Mouse (Mus musculus): ENCODE data around the gene Kmt2e. TPM values are rescaled to one million over a fixed set of nuclear protein-coding genes. Genes with fewer than 3 reads are reported as not detected.
A peak's percentile ranks its signal among the peaks of the same experiment; 100 is the strongest.

The Kmt2e gene
- polyA plus RNA-seq, 2 experiments = 8.0 to 24.7 TPM

GRCm38 (mm10) chr5:23473098-23473873 is 39.0 kb downstream of the Kmt2e start:
- Histone ChIP-seq H3K4me1 (replicated peaks; ENCODE audit: control insufficient read depth in 2 of 2, insufficient read depth in 2 of 2, low read length in 1 of 2) (no peaks in the 10 kb centered on the region), H3K27me3 (ENCODE audit: control insufficient read depth, insufficient read depth, low read length) (no peaks in the 10 kb centered on the region), H3K4me3 (ENCODE audit: insufficient read depth in 1 of 2, low read depth in 2 of 2, low read length in 2 of 2) (no peak overlapping the region), H3K27ac (no peak overlapping the region), H3K36me3 (replicated peaks; ENCODE audit: control insufficient read depth, insufficient read depth, low read depth) (peaks cover 48% of the 10 kb centered on the region), H3K9me3 (ENCODE audit: control insufficient read depth, low read length) (no peaks in the 10 kb centered on the region), H3K4me2 (ENCODE audit: low read depth) (no peak overlapping the region), H3K9ac (replicated peaks) (no peak overlapping the region)
- DNase-seq (ENCODE audit: low read depth in 3 of 3, low spot score in 3 of 3) (no peak), ATAC-seq (ENCODE audit: insufficient read depth) (no peak)
- TF ChIP-seq EP300 (IDR thresholded peaks at IDR 0.05; ENCODE audit: low read depth) (no peak), CTCF (IDR thresholded peaks at IDR 0.05; ENCODE audit: low read depth) (peak; percentile 63)
- 44% methylated on average over 6 of the region's 6 CpGs for WGBS (ENCODE audit: insufficient replicate concordance)

DNA sequence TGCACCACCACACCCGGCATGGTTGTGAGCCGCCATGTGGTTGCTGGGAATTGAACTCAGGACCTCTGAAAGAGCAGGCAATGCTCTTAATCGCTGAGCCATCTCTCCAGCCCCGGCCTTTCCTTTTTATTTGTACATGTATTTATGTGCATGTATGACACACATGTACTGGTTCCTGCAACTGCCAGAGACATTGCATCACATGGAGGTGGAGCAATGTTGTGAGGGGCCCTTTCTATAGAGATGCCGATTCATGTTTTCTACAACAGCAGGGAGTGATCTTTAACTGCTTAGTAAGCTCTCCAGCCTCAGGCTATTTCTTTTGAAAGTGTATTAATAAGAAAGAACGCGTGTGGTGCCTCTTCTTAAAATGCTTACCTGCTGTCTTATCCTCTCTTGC is 49.6 kb downstream of the Kmt2e start:
- DNase-seq (ENCODE audit: low read depth in 3 of 3, low spot score in 3 of 3) (no peak), ATAC-seq (ENCODE audit: insufficient read depth) (no peak)
- Histone ChIP-seq H3K4me1 (replicated peaks; ENCODE audit: control insufficient read depth in 2 of 2, insufficient read depth in 2 of 2, low read length in 1 of 2) (no peaks in the 10 kb centered on the region), H3K36me3 (replicated peaks; ENCODE audit: control insufficient read depth, insufficient read depth, low read depth) (peaks cover 72% of the 10 kb centered on the region), H3K27ac (no peak overlapping the region), H3K4me3 (ENCODE audit: insufficient read depth in 1 of 2, low read depth in 2 of 2, low read length in 2 of 2) (no peak overlapping the region), H3K27me3 (ENCODE audit: control insufficient read depth, insufficient read depth, low read length) (no peaks in the 10 kb centered on the region), H3K9me3 (ENCODE audit: control insufficient read depth, low read length) (no peaks in the 10 kb centered on the region), H3K9ac (replicated peaks) (no peak overlapping the region), H3K4me2 (ENCODE audit: low read depth) (no peak overlapping the region)
- TF ChIP-seq CTCF (IDR thresholded peaks at IDR 0.05; ENCODE audit: low read depth) = no peak
- no peak for TF ChIP-seq EP300 (IDR thresholded peaks at IDR 0.05; ENCODE audit: low read depth)
- 83% methylated on average over 7 of the region's 7 CpGs for WGBS (ENCODE audit: insufficient replicate concordance)

- ATAC-seq (ENCODE audit: insufficient read depth) = no peak
- no peak overlapping the region for H3K4me2 ChIP-seq (ENCODE audit: low read depth)
- peaks cover 78% of the 10 kb centered on the region for H3K36me3 ChIP-seq (replicated peaks; ENCODE audit: control insufficient read depth, insufficient read depth, low read depth)
- H3K9ac ChIP-seq (replicated peaks) = no peak overlapping the region
- H3K4me1 ChIP-seq (replicated peaks; ENCODE audit: control insufficient read depth in 2 of 2, insufficient read depth in 2 of 2, low read length in 1 of 2) = no peaks in the 10 kb centered on the region
- TF ChIP-seq EP300 (IDR thresholded peaks at IDR 0.05; ENCODE audit: low read depth) = no peak
- no peak for TF ChIP-seq CTCF (IDR thresholded peaks at IDR 0.05; ENCODE audit: low read depth)
- H3K9me3 ChIP-seq (ENCODE audit: control insufficient read depth, low read length) = no peaks in the 10 kb centered on the region
- H3K4me3 ChIP-seq (ENCODE audit: insufficient read depth in 1 of 2, low read depth in 2 of 2, low read length in 2 of 2) = no peak overlapping the region
- H3K27me3 ChIP-seq (ENCODE audit: control insufficient read depth, insufficient read depth, low read length) = no peaks in the 10 kb centered on the region
- 88% methylated on average over 4 of the region's 4 CpGs for WGBS (ENCODE audit: insufficient replicate concordance)
- H3K27ac ChIP-seq = no peak overlapping the region
- DNase-seq (ENCODE audit: low read depth in 3 of 3, low spot score in 3 of 3) = no peak
Measured at GRCm38 (mm10) chr5:23489231-23489630, 55.0 kb downstream of the Kmt2e start.

DNA sequence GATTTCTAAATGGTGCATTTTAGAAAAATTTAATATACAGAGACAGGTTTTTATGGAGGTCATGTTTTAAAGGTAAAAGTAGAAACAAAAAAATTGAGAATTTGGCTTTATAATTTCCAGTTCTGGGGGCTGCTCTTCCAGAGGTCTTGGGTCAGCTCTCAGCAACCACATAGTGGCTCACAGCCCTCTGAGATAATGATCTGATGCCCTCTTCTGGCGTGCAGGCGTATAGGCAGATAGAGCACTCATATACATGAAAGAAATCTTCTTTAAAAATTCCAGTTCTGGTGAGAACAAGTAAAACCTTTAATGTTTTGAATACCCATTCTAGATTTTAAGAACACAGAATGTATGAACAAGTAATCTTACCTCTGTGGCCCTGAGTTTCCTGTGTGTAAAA is 56.6 kb downstream of the Kmt2e start:
- WGBS (ENCODE audit: insufficient replicate concordance) = 37% methylated on average over 2 of the region's 2 CpGs

GRCm38 (mm10) chr5:23496396-23496795 is 62.2 kb downstream of the Kmt2e start:
- TF ChIP-seq CTCF (IDR thresholded peaks at IDR 0.05; ENCODE audit: low read depth) = no peak
- no peak for TF ChIP-seq EP300 (IDR thresholded peaks at IDR 0.05; ENCODE audit: low read depth)
- Histone ChIP-seq H3K4me2 (ENCODE audit: low read depth) (no peak overlapping the region), H3K9me3 (ENCODE audit: control insufficient read depth, low read length) (no peaks in the 10 kb centered on the region), H3K27ac (no peak overlapping the region), H3K27me3 (ENCODE audit: control insufficient read depth, insufficient read depth, low read length) (no peaks in the 10 kb centered on the region), H3K4me3 (ENCODE audit: insufficient read depth in 1 of 2, low read depth in 2 of 2, low read length in 2 of 2) (no peak overlapping the region), H3K9ac (replicated peaks) (no peak overlapping the region), H3K36me3 (replicated peaks; ENCODE audit: control insufficient read depth, insufficient read depth, low read depth) (peaks cover 73% of the 10 kb centered on the region), H3K4me1 (replicated peaks; ENCODE audit: control insufficient read depth in 2 of 2, insufficient read depth in 2 of 2, low read length in 1 of 2) (no peaks in the 10 kb centered on the region)
- ATAC-seq (ENCODE audit: insufficient read depth) (no peak), DNase-seq (ENCODE audit: low read depth in 3 of 3, low spot score in 3 of 3) (no peak)
- 93% methylated on average over 3 of the region's 3 CpGs for WGBS (ENCODE audit: insufficient replicate concordance)

More for the DNA sequence above, 56.6 kb downstream of the Kmt2e start:
- Histone ChIP-seq H3K4me3 (ENCODE audit: insufficient read depth in 1 of 2, low read depth in 2 of 2, low read length in 2 of 2) (no peak overlapping the region), H3K27me3 (ENCODE audit: control insufficient read depth, insufficient read depth, low read length) (no peaks in the 10 kb centered on the region), H3K4me1 (replicated peaks; ENCODE audit: control insufficient read depth in 2 of 2, insufficient read depth in 2 of 2, low read length in 1 of 2) (no peaks in the 10 kb centered on the region), H3K4me2 (ENCODE audit: low read depth) (no peak overlapping the region), H3K9ac (replicated peaks) (no peak overlapping the region), H3K9me3 (ENCODE audit: control insufficient read depth, low read length) (no peaks in the 10 kb centered on the region), H3K27ac (no peak overlapping the region), H3K36me3 (replicated peaks; ENCODE audit: control insufficient read depth, insufficient read depth, low read depth) (peaks cover 71% of the 10 kb centered on the region)
- ATAC-seq (ENCODE audit: insufficient read depth) (0 out of 2 replicates have a peak, but pooled peaks have one; percentile 51), DNase-seq (ENCODE audit: low read depth in 3 of 3, low spot score in 3 of 3) (no peak)
- TF ChIP-seq EP300 (IDR thresholded peaks at IDR 0.05; ENCODE audit: low read depth) (no peak), CTCF (IDR thresholded peaks at IDR 0.05; ENCODE audit: low read depth) (peak; percentile 56)
